Mouse (Mus musculus): Measurements from ENCODE around the gene Gm45140. TPM values are rescaled to one million over a fixed set of nuclear protein-coding genes. Genes with fewer than 3 reads are reported as not detected.

The Gm45140 gene
- polyA plus RNA-seq, 1 experiment from 2014 or later = 3.0 TPM

- WGBS = 0% methylated on average over 8 of the region's 8 CpGs
- H3K9ac ChIP-seq (ENCODE audit: low read depth, low read length) = peak overlapping the region; percentile 99
- no peak overlapping the region for H3K27ac ChIP-seq
- DNase-seq (ENCODE audit: low spot score) (peak; percentile 29), ATAC-seq (replicated peaks; ENCODE audit: low FRiP score, low read depth) (no peak)
- TF ChIP-seq CTCF (IDR thresholded peaks at IDR 0.05; ENCODE audit: low read depth) = no peak
- peak overlapping the region; percentile 99 for H3K4me3 ChIP-seq (replicated peaks; ENCODE audit: low read depth, low read length)
- no peaks in the 10 kb centered on the region for H3K27me3 ChIP-seq (ENCODE audit: insufficient read depth, low read length)
- H3K36me3 ChIP-seq (ENCODE audit: insufficient read depth, low read length) = peaks cover 8% of the 10 kb centered on the region
- no peaks in the 10 kb centered on the region for H3K9me3 ChIP-seq (replicated peaks; ENCODE audit: low read length)
- H3K4me2 ChIP-seq (ENCODE audit: low read length) = peak overlapping the region; percentile 84
- peaks cover 6% of the 10 kb centered on the region; the same call in 1 of the 2 replicates for H3K4me1 ChIP-seq (replicated peaks; ENCODE audit: insufficient read depth, low read length)
Measured at GRCm38 (mm10) chr6:87849780-87850154, 14.2 kb upstream of the Gm45140 start.

GRCm38 (mm10) chr6:87846813-87847212 lies 11.2 kb upstream of the Gm45140 start:
- no peaks in the 10 kb centered on the region for H3K9me3 ChIP-seq (replicated peaks; ENCODE audit: low read length)
- H3K27me3 ChIP-seq (ENCODE audit: insufficient read depth, low read length) = no peaks in the 10 kb centered on the region
- 0 out of 2 replicates have a peak overlapping the region, but pooled peaks have one; percentile 6 for H3K4me2 ChIP-seq (ENCODE audit: low read length)
- WGBS = 77% methylated on average over 1 of the region's 1 CpGs
- peaks cover 33% of the 10 kb centered on the region for H3K36me3 ChIP-seq (ENCODE audit: insufficient read depth, low read length)
- no peak for TF ChIP-seq CTCF (IDR thresholded peaks at IDR 0.05; ENCODE audit: low read depth)
- no peak for ATAC-seq (replicated peaks; ENCODE audit: low FRiP score, low read depth)
- H3K27ac ChIP-seq = no peak overlapping the region
- DNase-seq (ENCODE audit: low spot score) = no peak
- no peak overlapping the region for H3K4me3 ChIP-seq (replicated peaks; ENCODE audit: low read depth, low read length)
- H3K9ac ChIP-seq (ENCODE audit: low read depth, low read length) = no peak overlapping the region; the same call in 1 of the 2 replicates
- H3K4me1 ChIP-seq (replicated peaks; ENCODE audit: insufficient read depth, low read length) = peaks cover 6% of the 10 kb centered on the region; the same call in 1 of the 2 replicates

GRCm38 (mm10) chr6:87845031-87845695 lies 9.6 kb upstream of the Gm45140 start:
- no peak for ATAC-seq (replicated peaks; ENCODE audit: low FRiP score, low read depth)
- 89% methylated on average over 13 of the region's 13 CpGs for WGBS
- peaks cover 33% of the 10 kb centered on the region for H3K36me3 ChIP-seq (ENCODE audit: insufficient read depth, low read length)

GRCm38 (mm10) chr6:87842254-87842653 lies 6.7 kb upstream of the Gm45140 start:
- WGBS = 7% methylated on average over 1 of the region's 1 CpGs
- Histone ChIP-seq H3K4me1 (replicated peaks; ENCODE audit: insufficient read depth, low read length) (no peaks in the 10 kb centered on the region), H3K27me3 (ENCODE audit: insufficient read depth, low read length) (no peaks in the 10 kb centered on the region), H3K27ac (no peak overlapping the region), H3K9ac (ENCODE audit: low read depth, low read length) (no peak overlapping the region), H3K9me3 (replicated peaks; ENCODE audit: low read length) (no peaks in the 10 kb centered on the region), H3K4me3 (replicated peaks; ENCODE audit: low read depth, low read length) (no peak overlapping the region), H3K36me3 (ENCODE audit: insufficient read depth, low read length) (peaks cover 33% of the 10 kb centered on the region), H3K4me2 (ENCODE audit: low read length) (no peak overlapping the region)
- peak; percentile 56 for TF ChIP-seq CTCF (IDR thresholded peaks at IDR 0.05; ENCODE audit: low read depth)
- ATAC-seq (replicated peaks; ENCODE audit: low FRiP score, low read depth) (no peak), DNase-seq (ENCODE audit: low spot score) (peak; percentile 57)

More at GRCm38 (mm10) chr6:87845031-87845695, 9.6 kb upstream of the Gm45140 start:
- no peak for TF ChIP-seq CTCF (IDR thresholded peaks at IDR 0.05; ENCODE audit: low read depth)
- Histone ChIP-seq H3K9ac (ENCODE audit: low read depth, low read length) (no peak overlapping the region), H3K27me3 (ENCODE audit: insufficient read depth, low read length) (no peaks in the 10 kb centered on the region), H3K4me2 (ENCODE audit: low read length) (no peak overlapping the region), H3K4me3 (replicated peaks; ENCODE audit: low read depth, low read length) (no peak overlapping the region), H3K4me1 (replicated peaks; ENCODE audit: insufficient read depth, low read length) (peaks cover 6% of the 10 kb centered on the region; the same call in 1 of the 2 replicates), H3K27ac (no peak overlapping the region), H3K9me3 (replicated peaks; ENCODE audit: low read length) (no peaks in the 10 kb centered on the region)
- DNase-seq (ENCODE audit: low spot score) = no peak

- Histone ChIP-seq H3K9me3 (replicated peaks; ENCODE audit: low read length) (no peaks in the 10 kb centered on the region), H3K36me3 (ENCODE audit: insufficient read depth, low read length) (peaks cover 33% of the 10 kb centered on the region), H3K4me2 (ENCODE audit: low read length) (no peak overlapping the region), H3K9ac (ENCODE audit: low read depth, low read length) (no peak overlapping the region), H3K4me3 (replicated peaks; ENCODE audit: low read depth, low read length) (no peak overlapping the region), H3K27ac (no peak overlapping the region), H3K27me3 (ENCODE audit: insufficient read depth, low read length) (no peaks in the 10 kb centered on the region), H3K4me1 (replicated peaks; ENCODE audit: insufficient read depth, low read length) (no peaks in the 10 kb centered on the region)
- 75% methylated on average over 8 of the region's 8 CpGs for WGBS
- ATAC-seq (replicated peaks; ENCODE audit: low FRiP score, low read depth) = no peak
- DNase-seq (ENCODE audit: low spot score) = no peak
- TF ChIP-seq CTCF (IDR thresholded peaks at IDR 0.05; ENCODE audit: low read depth) = no peak
Measured at GRCm38 (mm10) chr6:87841635-87842034, 6.0 kb upstream of the Gm45140 start.

GRCm38 (mm10) chr6:87839797-87840341 lies 4.3 kb upstream of the Gm45140 start:
- H3K36me3 ChIP-seq (ENCODE audit: insufficient read depth, low read length) = peaks cover 26% of the 10 kb centered on the region
- H3K4me3 ChIP-seq (replicated peaks; ENCODE audit: low read depth, low read length) = no peak overlapping the region
- H3K27ac ChIP-seq = 0 out of 2 replicates have a peak overlapping the region, but pooled peaks have one; percentile 95
- no peaks in the 10 kb centered on the region for H3K4me1 ChIP-seq (replicated peaks; ENCODE audit: insufficient read depth, low read length)
- no peak overlapping the region for H3K9ac ChIP-seq (ENCODE audit: low read depth, low read length)
- no peak for ATAC-seq (replicated peaks; ENCODE audit: low FRiP score, low read depth)
- H3K9me3 ChIP-seq (replicated peaks; ENCODE audit: low read length) = no peaks in the 10 kb centered on the region
- H3K4me2 ChIP-seq (ENCODE audit: low read length) = no peak overlapping the region
- 58% methylated on average over 11 of the region's 11 CpGs for WGBS
- TF ChIP-seq CTCF (IDR thresholded peaks at IDR 0.05; ENCODE audit: low read depth) = no peak
- no peak for DNase-seq (ENCODE audit: low spot score)
- H3K27me3 ChIP-seq (ENCODE audit: insufficient read depth, low read length) = no peaks in the 10 kb centered on the region
